Mouse (Mus musculus): ENCODE results near the gene BC030867.

GRCm38 (mm10) chr11:102244926-102245449 lies 3.7 kb upstream of the BC030867 start:
- TF ChIP-seq CTCF (IDR thresholded peaks at IDR 0.05; ENCODE audit: low read depth, low read length), result no peak
- TF ChIP-seq POLR2A (IDR thresholded peaks at IDR 0.05; ENCODE audit: borderline replicate concordance, low read depth, low read length), result no peak

Data from bone marrow macrophage, adult 2 months (primary cell).